Mouse (Mus musculus) spleen, postnatal 10 days (tissue): ENCODE results near the gene Tldc1.

Experiments
- DNase-seq, 2 experiments: peaks; one replicate each; pipeline ENCODE4 v3.0.0; 2021 to 2022; ENCODE audit warnings: low spot score in 2 of 2

The Tldc1 gene

DNA sequence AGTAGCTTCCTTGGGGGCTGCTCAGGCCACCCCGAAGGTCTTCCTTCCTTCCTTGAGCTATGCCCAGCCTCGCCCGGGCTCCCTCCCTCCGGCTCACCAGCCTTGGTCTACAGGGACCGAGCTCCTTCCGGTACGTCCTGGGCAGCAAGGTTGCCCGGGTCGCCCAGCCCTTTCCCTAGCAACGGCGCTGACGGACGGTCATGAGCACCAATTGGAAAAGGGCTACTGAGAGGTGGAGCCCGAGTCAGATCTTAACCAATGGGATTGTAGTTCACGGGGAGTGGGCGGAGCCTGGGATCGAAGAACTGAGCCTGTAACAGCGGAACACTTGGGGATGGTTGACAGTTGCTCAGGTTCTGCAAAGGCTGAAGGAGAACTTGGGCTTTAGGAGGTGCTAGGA is at the start of gene Tldc1:
Gene Tldc1 (minus strand): TSS at position 154 of the 400 bp plus-strand sequence.
- DNase-seq: peak; percentile 99

DNA sequence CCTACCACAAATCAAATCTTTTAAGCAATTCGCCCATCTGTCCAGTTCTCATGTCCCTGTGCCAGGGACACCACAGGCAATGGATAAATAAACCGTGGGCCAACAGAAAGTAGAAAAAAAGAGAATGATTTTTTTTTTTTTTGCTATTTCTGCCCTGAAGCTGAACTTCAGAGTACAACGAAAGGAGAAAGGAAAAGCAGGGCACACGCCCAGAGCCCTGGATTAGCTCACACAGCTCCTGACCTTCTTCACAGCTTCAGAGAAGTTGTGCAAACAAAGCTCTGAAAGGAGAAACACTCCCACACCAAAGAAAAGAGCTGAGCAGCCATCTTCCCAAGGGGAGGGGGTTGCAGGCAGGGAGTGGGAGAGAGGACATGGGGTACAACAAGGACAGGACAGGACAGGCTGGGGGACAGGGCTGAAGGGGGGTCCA is 49.5 kb upstream of the Tldc1 start:
- no peak for DNase-seq

DNA sequence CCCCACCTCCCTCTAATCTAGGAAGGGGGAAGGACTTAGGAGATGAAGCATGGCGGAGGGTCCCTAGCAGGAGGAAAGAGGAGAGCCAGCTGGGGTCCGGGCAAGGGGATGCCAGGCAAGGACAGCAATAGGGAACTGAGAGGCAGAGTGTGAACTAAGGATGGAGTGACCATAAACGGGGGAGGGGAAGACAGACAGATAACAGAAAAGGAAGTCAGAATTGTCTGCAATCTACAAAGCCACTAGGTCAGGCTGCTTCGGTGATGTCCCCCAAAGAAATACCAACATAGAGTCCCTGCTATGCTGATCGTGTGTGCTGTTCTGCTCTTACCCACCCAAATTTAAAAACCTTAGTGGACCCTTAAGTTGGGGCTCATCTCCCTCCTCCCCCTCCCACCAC is 48.8 kb upstream of the Tldc1 start:
- DNase-seq: no peak

DNA sequence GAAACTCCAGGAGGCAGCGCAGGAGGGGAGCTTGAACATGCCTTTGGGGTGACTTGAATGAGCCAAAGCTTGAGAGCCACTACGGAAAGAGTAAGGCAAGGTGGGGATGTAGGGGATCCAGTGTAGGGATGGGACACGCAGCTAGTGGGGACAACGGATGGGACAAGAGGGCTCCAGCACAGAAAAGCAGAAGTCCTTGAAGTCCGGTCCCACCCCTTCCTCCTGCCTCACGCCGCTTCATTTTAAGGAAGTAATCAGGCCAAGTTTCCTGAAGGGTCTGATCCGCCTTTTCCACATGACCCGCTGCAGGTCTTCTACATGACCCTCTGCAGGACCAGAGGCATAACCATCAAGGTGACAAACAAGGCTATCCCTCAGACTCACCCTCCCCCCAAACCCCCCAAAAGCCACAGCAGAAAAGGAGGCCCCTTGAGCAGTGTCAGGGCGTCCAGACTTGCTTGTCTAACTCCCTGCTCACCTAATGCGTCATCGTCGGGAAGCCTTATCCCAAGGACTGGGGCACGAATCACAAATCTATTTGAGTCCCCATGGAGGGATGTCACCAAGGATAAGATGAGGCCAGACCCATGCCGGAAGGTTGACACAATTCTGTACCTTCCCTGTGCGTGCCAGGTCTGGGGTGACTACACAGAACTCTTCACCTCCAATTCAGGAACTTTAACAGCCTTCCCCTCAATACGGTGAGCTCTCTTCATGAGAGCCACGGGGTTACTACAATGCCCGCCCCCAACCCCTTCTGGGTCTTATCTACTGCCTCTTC is 47.9 kb upstream of the Tldc1 start:
- no peak for DNase-seq

DNA sequence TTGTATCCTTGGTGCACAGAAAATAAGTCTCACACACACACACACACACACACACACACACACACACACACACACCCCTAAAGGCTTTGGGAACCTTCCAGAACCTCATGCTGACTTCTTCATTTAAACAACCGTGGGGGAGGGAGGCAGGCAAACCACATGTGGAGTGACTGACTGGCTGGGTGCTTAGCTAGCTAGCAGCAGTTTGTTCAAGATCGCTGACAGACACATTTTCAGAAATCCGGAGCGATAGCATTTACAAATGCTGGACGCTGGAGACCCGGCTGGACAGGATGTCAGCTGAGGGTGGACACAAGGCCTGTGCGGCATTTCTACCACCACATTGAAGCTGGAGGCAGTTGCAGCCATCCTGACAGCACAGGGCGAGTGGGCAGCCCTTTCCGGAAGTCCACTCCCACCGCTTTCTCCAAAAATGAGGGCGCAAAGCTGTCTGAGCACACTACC is 46.6 kb upstream of the Tldc1 start:
- peak in 1 of 2 experiments; percentile 40 for DNase-seq

DNA sequence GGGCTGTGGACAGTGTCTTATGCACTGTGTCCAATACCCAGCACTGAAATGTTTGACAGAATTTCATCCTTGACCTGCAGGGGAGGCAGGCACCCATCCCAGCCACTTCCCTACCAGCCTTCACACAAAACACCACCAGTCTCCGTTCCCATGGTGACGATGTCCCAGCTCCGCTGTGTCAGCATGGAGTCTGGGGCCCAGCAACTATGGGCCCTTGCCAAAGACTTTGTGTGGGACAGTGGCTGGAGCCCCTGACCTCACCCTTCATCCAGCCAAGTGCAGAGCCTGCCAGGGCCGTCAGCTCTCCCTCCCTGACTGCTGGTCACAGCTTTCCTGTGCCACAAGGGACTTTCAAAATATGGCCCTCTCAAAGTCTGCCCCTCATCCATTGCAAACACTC is 45.9 kb upstream of the Tldc1 start:
- no peak for DNase-seq

DNA sequence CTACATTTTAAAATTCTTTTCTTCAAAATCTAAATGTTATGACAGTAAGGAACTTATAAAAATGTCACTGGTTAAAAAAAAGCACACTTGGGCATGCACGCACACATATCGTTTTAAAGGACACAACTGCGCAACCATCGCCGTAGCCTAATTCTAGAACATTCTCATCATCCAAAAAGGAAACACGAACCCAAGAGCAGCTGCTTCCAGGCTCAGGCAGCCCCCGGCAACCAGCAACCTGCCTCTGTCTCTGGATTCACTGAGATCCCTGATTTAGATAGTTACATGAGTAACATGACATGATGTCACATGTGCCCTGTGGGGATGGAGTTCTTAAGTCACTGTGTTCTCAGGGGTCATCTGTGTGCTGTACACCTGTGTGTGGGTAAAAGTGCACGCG is 45.1 kb upstream of the Tldc1 start:
- no peak for DNase-seq

DNA sequence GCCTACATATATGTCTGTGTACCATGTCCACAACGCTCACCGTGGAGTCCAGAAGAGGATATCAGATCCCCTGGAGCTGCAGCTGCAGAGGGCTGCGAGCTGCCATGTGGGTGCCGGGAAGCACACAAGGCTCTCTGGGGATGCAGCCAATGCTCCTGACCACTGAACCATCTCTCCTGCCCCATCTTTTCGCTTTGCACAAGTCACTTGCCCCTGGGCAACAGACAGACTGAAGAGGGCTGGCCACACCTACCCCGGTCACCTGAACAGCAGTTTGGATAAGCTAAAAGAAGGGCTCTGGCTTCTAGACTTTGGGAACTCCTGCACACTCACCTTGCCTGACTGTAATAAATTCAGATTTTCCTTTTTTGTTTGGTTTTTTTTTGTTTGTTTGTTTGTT is 43.5 kb upstream of the Tldc1 start:
- no peak for DNase-seq

DNA sequence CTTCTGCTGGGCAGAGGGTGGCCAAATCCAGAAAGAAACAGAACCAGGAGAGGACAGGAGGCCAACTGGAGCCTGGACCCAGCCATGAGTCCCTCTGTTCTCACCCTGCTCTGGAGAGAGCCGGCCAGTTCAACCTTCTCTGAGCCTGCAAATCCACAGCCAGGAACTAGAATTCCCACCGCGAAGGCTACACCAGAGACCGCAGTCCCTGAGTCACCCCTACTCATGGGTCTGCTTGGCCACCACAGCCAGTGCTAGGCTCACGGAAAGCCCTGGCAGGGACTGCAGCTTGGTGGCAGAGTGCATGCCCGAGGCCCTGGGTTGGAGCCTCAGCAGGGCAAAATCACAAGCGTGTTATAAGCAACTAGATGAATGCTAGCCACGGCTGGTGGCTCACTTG is 41.8 kb upstream of the Tldc1 start:
- DNase-seq: no peak

DNA sequence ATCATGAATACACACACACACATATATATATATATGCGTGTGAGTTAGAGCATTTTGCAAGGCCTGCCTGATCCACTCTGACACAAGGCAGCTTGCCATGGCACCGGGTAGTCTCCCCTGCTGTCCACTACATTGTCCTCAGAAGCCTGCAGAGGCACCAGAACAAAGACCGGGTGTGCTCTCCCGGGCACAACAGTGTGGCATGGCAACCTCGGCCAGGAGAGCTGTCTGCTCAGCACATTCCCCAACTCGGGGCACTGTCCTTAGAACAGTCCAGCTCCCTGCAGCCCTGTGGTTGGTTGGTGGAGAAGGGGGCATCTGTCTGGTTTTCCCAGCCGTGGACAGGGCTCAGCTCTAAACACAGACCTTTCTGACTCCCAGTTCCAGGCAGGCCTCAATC is 41.1 kb upstream of the Tldc1 start:
- DNase-seq: no peak

DNA sequence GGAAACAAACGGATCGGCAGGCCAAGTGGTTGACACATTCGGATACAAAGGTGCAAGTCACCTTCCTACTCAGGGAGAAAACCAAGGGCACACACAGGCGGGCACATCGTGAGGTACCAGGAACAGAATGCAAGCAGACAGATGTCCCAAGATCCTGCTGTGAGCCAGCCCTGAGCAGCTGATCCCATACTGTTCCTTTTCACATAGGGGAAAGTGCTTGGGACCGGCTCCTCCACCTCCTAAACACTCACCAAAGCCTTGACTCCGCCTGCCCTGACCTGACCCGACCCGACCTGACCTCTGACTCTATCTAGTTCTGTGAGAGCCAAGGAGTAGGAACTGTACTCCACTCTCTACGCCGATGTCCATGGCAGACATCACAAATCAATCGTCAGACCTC is 39.2 kb upstream of the Tldc1 start:
- no peak for DNase-seq

DNA sequence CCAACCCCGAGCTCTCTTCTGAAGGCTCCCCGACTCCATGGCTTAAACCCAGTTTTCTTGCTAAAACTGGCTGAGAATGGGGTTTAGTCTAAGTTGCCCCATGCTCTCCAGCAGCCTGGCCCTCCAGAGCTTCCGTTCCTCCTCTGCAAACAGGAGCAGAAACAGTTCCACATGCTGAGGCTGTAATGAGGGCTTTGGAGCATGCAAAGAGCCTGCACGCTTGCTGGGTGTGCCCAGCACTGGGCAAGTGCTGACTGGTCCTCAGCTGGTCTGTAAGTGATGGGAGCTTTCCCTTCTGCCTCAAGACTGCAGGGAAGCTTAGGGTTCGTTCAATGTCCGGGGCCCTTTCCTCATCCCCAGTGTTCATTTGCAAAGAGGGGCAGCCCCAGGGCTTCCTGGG is 38.0 kb upstream of the Tldc1 start:
- no peak for DNase-seq

DNA sequence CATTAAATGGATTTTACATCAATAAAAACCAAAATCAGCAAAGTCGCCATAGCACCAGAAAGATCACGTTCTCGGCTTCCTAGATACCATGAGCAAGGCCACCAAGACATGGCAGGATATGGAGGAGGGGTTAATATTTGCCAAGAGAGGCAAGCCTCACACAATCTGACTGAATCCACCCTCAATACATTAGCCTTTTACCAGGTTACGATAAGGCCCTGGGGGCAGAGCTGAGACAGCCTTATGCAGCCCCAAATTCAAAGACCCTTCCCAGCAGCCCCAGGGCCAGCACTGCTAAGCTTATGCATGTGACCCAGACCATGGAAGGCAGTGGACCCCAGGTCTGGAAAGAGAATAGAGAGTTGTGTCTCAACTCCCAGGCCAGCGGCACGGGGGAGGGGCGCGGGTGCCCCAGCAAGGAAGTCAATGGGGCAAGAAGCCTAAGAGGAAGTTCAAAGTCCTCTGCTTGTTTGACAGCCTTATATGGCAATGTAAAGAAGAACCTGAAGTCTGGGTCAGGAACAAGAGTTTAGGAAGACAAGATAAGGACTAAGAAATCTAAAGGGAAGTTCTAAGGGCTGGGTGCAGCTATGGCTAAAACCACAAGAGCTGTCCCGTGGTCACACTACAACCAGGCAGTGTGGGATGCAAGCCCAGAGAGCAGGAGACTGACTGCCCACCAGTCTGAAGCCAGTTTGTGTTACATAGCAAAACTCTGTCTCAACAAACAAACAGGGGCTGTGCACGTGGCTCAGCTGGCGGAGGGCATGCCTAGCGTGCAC is 34.6 kb upstream of the Tldc1 start:
- DNase-seq: peak; percentile 48 to 78

DNA sequence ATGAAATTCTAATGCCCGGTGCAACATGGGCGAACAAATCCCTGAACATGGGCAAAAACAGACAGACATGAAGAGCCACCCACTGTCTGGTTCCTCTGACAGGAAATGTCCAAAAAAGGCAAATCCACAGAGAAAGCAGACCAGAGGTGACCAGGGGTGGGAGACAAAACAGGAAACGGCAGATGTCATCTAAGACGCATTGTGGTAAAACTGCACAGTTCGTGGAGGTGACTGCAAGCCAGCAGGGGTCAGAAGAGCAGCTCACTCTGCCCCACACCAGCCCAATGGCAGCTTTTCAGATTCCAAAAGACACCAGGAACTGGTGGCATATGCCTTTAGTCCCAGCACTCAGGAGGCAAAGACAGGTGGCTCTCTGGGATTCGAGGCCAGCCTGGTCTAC is 33.7 kb upstream of the Tldc1 start:
- DNase-seq: peak in 1 of 2 experiments; percentile 61

DNA sequence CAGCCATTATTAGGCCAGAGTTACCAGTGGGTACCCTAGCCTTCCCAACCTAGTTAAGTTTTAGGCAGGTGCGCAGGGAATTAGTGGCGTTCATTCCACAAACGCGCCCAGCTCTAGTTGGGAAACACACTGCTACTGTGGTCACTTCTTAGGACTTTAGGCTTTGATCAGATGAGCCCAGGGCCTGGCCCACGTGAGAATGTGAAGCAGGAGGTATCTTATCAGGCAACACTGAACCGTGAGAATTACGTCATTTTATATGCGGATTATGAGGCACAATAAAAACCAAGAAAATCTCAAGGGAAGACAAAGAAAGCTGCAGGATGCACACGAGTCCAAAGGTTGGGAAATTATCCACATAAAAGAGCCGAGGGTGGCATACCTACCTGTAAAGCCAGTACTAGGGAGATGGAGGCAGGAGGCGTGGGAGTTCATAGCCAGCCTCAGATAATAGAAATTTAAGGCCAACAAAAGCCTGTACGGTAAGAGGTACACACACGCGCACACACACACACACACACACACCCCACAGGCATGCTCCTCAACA is 32.8 kb upstream of the Tldc1 start:
- no peak for DNase-seq

DNA sequence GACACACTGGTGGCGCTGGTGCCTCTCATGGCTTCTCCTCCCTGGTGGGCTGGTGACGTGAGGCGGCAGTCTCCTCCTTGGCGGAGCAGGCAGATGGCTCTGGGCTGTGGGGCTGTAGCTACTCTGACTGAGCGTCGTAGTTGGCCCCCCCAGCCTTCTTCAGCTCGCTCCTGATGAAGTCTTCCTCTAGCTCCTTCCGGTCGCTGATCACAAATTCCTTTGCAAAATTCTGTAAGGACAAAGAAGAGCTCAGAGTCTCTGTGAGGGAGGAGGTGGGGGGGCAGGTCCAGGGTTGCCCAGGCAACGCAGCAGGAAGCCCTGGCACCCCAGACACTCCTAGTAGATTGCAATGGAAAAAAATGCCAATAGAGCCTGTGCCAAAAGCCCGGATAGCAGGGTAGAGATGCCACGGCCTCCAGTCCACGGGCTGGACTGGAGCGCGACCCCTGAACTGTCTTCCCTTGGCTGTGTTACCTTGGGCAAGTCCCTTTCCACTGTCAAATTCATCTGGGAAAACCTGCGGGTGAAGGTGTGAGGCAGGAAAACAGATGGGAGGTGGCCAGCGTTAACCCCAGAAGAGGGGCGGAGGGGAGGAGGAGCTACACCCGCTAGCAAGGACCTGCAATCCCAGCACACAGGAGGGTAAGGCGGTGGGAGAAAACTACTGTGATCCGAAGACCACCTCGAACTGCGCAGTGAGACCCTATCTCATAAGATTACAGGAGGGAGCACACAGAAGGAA is 32.1 kb upstream of the Tldc1 start:
- DNase-seq: no peak

DNA sequence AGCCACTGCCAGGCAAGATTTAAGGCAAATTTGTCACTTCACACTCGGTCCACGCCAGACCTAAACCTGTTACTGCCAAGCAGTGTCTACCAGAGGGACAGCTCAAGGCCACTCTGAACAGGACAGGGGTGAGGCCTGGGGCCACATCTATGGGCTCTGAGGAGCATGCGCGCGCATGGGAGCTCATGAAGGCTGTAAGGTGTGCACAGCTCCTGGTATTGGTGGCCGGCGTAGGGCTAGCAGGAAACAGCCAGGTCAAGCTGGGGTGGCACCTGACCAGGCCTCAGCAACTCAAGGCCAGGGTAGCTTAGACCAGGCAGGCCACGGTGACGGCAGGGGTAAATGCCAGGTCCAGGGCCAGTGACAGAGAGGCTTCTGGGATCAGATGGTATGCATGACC is 31.4 kb upstream of the Tldc1 start:
- no peak for DNase-seq

DNA sequence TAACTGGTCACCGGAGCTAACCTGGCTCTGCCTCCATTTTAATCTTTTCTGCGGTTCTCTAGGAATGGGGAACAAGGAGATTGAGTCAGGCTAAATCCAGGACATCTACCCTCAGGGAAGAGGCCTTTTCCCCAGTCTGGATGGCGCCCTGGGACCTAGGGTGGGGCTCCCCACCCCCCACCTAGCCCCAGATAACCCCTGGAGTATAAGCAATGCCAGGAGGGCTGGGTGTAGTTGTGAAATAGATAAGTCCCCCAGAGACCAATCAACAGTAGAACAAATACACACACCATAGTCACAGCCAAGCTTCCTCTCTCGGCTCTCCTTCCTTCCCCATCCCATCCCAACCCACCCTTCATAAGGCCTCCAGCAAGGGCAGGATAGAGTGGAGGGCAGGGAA is 29.5 kb upstream of the Tldc1 start:
- no peak for DNase-seq

DNA sequence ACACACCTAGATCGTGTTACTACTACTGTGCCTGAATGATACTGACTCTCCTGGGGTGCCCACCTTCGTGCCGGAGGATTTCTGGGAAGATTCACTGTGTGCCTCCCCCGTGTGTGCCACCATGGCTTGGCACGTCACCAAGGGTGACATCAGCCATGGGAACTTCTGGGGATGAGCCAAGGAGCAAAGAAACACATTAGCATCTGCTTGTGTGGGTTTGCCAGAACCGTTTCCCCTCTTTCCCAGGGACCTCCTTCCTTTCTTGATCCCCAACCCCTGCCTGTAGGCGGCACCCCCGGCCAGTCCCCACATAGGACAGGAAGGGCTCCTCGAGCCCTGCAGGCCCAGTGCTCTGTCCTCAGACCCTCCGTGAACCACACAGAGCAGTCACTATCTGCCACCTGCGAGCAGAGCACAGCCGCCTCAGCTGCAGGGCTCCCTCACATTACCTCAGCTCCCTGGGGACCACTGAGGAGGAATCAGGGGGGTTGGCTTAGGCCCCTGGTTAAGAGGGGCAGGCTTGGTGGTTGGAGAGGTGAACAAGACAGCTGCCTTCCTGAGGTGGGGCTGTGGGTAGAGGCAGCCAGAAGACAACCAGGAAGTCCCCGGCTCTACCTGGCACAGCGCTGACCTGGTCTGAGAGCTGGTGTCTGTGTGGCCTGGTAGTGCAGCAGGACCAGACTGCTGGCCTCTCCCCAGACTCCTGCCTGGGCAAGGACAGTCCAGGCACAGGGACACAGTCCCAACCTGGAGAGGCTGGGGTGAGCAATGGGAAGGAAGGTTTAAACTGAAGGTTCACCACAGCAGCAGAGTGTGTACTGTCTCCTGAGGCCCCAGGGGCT is 28.4 kb upstream of the Tldc1 start:
- DNase-seq: peak in 1 of 2 experiments; percentile 72

DNA sequence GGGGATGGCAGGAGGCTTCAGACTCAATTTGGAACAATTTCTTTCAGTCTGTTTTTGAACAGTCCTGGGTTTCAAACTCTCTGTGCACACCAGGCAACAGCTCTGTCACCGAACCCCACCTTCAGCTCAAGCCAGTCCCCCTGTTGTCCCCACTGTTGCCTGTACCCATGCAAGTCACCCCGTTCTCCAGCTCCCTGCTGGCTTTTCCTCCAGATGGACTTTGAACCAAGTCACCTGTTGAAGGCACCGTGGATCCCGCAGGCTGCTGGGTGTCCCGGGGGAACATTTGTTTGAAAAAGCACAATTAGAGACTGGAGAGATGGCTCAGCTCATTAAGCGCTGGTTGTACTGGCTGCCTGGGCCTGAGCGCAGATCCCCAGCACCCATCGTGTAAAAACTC is 27.1 kb upstream of the Tldc1 start:
- DNase-seq: no peak

DNA sequence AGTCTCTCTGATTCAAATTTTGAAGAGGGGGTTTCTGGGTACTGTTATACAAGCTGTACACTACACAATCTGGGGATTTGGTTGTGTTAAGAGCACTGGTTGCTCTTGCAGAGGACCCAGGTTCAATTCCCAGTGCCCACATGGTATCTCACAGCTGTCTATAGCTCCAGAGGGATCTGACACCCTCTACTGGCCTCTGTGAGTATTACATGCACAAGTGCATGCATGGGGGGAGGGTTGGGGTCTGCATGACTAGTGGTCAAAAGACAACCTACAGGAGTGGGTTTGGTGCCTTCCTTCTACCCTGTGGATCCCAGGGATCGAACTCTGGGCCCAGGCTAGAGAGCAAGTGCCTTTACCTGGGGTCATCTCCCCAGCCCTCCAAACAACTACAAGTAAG is 24.4 kb upstream of the Tldc1 start:
- no peak for DNase-seq
